In the genomic region with DNA sequence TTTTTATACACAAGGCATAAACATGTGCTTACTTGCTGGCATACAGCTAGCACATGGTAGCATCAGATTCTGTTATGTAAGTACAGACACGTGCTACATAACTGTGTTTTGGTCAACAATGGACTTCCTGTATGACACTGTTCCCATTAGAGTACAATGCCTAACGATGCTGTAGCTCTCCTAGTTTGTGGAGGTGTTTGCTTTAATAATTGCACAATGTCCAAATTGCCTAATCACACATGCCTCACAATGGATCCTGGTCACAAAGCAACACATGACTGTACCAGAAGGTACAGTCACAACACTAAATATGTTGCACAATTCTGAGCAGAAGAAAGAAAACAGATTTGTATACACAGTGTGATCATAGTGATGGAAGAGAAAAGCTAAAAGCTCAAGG, we compare ENCODE assay signal across 29 mouse cellular contexts. TPM values are rescaled to one million over a fixed set of nuclear protein-coding genes. Genes with fewer than 3 reads are reported as not detected.
DNase-seq lines count a peak whose midpoint lies in the region; TF ChIP-seq lines count a peak whose summit lies in the region.
"Had no signal": no experiment of that assay in that cellular context is flagged by ENCODE, and none has a peak within 500 bp of the region (broad histone marks: within the 10 kb centered on the region; RNA-seq: fewer than 3 reads in every experiment).

No protein-coding gene starts in this region.

- H3K4me1 ChIP-seq in spleen, adult 2 months (ENCODE audit: control insufficient read depth, insufficient read depth, insufficient read length), result peaks cover 6% of the 10 kb centered on the region; the same call in 1 of the 2 replicates
- H3K4me1 ChIP-seq: embryonic facial prominence, embryonic 10.5 days; forebrain, embryonic 15.5 days; hindbrain, embryonic 10.5 days; kidney, embryonic 15.5 days; limb, embryonic 10.5 days; neural tube, embryonic 12.5 days had no signal

- no peak for TF ChIP-seq CTCF in spleen, adult 2 months (IDR thresholded peaks at IDR 0.05; ENCODE audit: extremely low read depth, insufficient read depth, insufficient read length, insufficient replicate concordance)

- H3K4me3 ChIP-seq in spleen, adult 2 months (ENCODE audit: extremely low read depth, insufficient read depth, insufficient read length), result no peak overlapping the region
- no peak overlapping the region for H3K4me3 ChIP-seq in macrophage (ENCODE audit: inconsistent target)
- H3K4me3 ChIP-seq: embryonic facial prominence, embryonic 10.5 days; forebrain, embryonic 15.5 days; hindbrain, embryonic 10.5 days; kidney, embryonic 15.5 days; limb, embryonic 10.5 days; neural tube, embryonic 12.5 days had no signal

- no peak for TF ChIP-seq POLR2A in spleen, adult 2 months (IDR thresholded peaks at IDR 0.05; ENCODE audit: low read depth, low read length)

- no peaks in the 10 kb centered on the region for H3K36me3 ChIP-seq in spleen, adult 2 months (ENCODE audit: control insufficient read depth, insufficient read depth, low read length)
- H3K36me3 ChIP-seq in macrophage (ENCODE audit: inconsistent target), result no peaks in the 10 kb centered on the region
- H3K36me3 ChIP-seq: embryonic facial prominence, embryonic 10.5 days; forebrain, embryonic 15.5 days; hindbrain, embryonic 10.5 days; kidney, embryonic 15.5 days; limb, embryonic 10.5 days; neural tube, embryonic 12.5 days had no signal

- peak; percentile 12 for DNase-seq in layer of hippocampus, adult 9-11 months
- no peak for DNase-seq in layer of hippocampus, postnatal 14 days (ENCODE audit: low spot score in 2 of 2)
- no peak for DNase-seq in spleen, adult 2 months (ENCODE audit: low read depth in 1 of 2, low spot score in 2 of 2)
- no peak for DNase-seq in spleen, postnatal 14 days (ENCODE audit: low spot score in 2 of 2)
- DNase-seq in cerebellum, postnatal 14 days, result no peak
- no peak for DNase-seq in urinary bladder, postnatal 36 days (ENCODE audit: low spot score in 2 of 2)
- DNase-seq: cerebellum, adult 2 months; kidney, postnatal 36 days; liver; lung, embryonic 14.5 days; midbrain, embryonic 14.5 days had no signal

- H3K27me3 ChIP-seq in spleen, adult 2 months (ENCODE audit: control insufficient read depth, insufficient read depth, low read length), result no peaks in the 10 kb centered on the region
- H3K27me3 ChIP-seq: forebrain, embryonic 15.5 days; neural tube, embryonic 12.5 days had no signal

- peak overlapping the region; percentile 46; the same call in 1 of the 2 replicates for H3K27ac ChIP-seq in spleen, adult 2 months (ENCODE audit: insufficient read depth, low read length)
- H3K27ac ChIP-seq in macrophage, result peak overlapping the region; percentile 35; the same call in 1 of the 2 replicates
- H3K27ac ChIP-seq: embryonic facial prominence, embryonic 10.5 days; forebrain, embryonic 15.5 days; hindbrain, embryonic 10.5 days; hindbrain, postnatal 0 days; kidney, embryonic 15.5 days; limb, embryonic 10.5 days; neural tube, embryonic 12.5 days; stomach, postnatal 0 days had no signal

- H3K79me2 ChIP-seq in macrophage (ENCODE audit: inconsistent target), result no peaks in the 10 kb centered on the region

- WGBS in spleen, adult 2 months, result 58% methylated on average over 2 of the region's 2 CpGs
- WGBS in macrophage (ENCODE audit: missing documents), result 32% methylated on average over 2 of the region's 2 CpGs

RNA-seq across cellular contexts. Expression of a gene that starts 24.7 kb away (rescaled TPM):
- total RNA-seq in layer of hippocampus, postnatal 14 days (2021), result not detected
- 0.31 TPM in 1 of 2 replicates, not detected in the other for polyA plus RNA-seq in spleen, adult 2 months (2012; rRNA removed)
- under 1 TPM in 5 of 26 experiments, not detected in 21; 0.42 to 0.68 (median 0.62) TPM for total RNA-seq in macrophage (2018; cell fraction: chromatin; rRNA removed)
- total RNA-seq in macrophage (2018; cell fraction: cytosol; rRNA removed), result under 1 TPM in 2 of 26 experiments, not detected in 24; 0.09 to 0.18 TPM
- total RNA-seq in macrophage (2018; cell fraction: nucleus; rRNA removed), result 1 to 10 TPM in 1 of 26 experiments, not detected in 25; 1.5 TPM
- not detected in 3 replicates for polyA plus RNA-seq in macrophage (2018)
- total RNA-seq: adrenal gland, adult 18-20 months; gastrocnemius, adult 8-10 months; megakaryocyte-erythroid progenitor cell, adult 5-6 weeks had no signal
- polyA plus RNA-seq: hindbrain, postnatal 0 days; intestine, postnatal 0 days; lung, embryonic 14.5 days; midbrain, embryonic 14.5 days; Patski; stomach, postnatal 0 days had no signal

RNA-seq across cellular contexts. Expression of a gene that starts 25.0 kb away (rescaled TPM):
- not detected for total RNA-seq in layer of hippocampus, postnatal 14 days (2021)
- 0.06 TPM in 1 of 2 replicates, not detected in the other for polyA plus RNA-seq in spleen, adult 2 months (2012; rRNA removed)
- total RNA-seq in macrophage (2018; cell fraction: chromatin; rRNA removed), result not detected
- not detected for total RNA-seq in macrophage (2018; cell fraction: cytosol; rRNA removed)
- total RNA-seq in macrophage (2018; cell fraction: nucleus; rRNA removed), result not detected
- not detected in 3 replicates for polyA plus RNA-seq in macrophage (2018)
- total RNA-seq: adrenal gland, adult 18-20 months; adrenal gland, postnatal 4 days; gastrocnemius, adult 8-10 months; hindbrain, postnatal 0 days; megakaryocyte-erythroid progenitor cell, adult 5-6 weeks had no signal
- polyA plus RNA-seq: cortical plate, adult 2 months; embryonic facial prominence, embryonic 10.5 days; forebrain, embryonic 15.5 days; heart, embryonic 11.5 days; intestine, postnatal 0 days; lung, embryonic 14.5 days; midbrain, embryonic 14.5 days; neural tube, embryonic 12.5 days; stomach, postnatal 0 days had no signal

RNA-seq across cellular contexts. Expression of a gene that starts 35.4 kb away (rescaled TPM):
- total RNA-seq in layer of hippocampus, postnatal 14 days (2021), result not detected
- 36.2 and 42.0 TPM in 2 replicates for polyA plus RNA-seq in spleen, adult 2 months (2012; rRNA removed)
- total RNA-seq in macrophage (2018; cell fraction: chromatin; rRNA removed), result 1 to 10 TPM in 5 of 26 experiments, under 1 TPM in 15, not detected in 6; 0.38 to 2.8 (median 0.66) TPM
- 10 to 100 TPM in 3 of 26 experiments, 1 to 10 TPM in 23; 4.4 to 10.8 (median 7.0) TPM for total RNA-seq in macrophage (2018; cell fraction: cytosol; rRNA removed)
- 1 to 10 TPM in 25 of 26 experiments, under 1 TPM in 1; 0.65 to 9.1 (median 4.9) TPM for total RNA-seq in macrophage (2018; cell fraction: nucleus; rRNA removed)
- polyA plus RNA-seq in macrophage (2018), result 4.9 to 10.7 TPM (median 5.8 TPM) in 3 replicates
- total RNA-seq: ES-E14; gastrocnemius, adult 8-10 months had no signal
- polyA plus RNA-seq: heart, embryonic 11.5 days; hindbrain, embryonic 10.5 days; Patski had no signal
